Mouse (Mus musculus) stomach, embryonic 14.5 days (tissue): Measurements from ENCODE around the gene Smtnl2. TPM values are rescaled to one million over a fixed set of nuclear protein-coding genes. Genes with fewer than 3 reads are reported as not detected.

Experiments
- ATAC-seq: fragments of 200-750 bp; cut with Nextera tagmentation; 2 replicates; pipeline ENCODE4 v1.8.0; 2017; ENCODE audit warnings: low read depth, moderate TSS enrichment; ENCODE audit not compliant: insufficient number of reproducible peaks, insufficient read depth, low FRiP score
- H3K27ac ChIP-seq: fragments of 300-500 bp; sonication (generic); 2 replicates; pipeline ENCODE4 v1.5.1; 2014; ENCODE audit warnings: mild to moderate bottlenecking, low read length, moderate library complexity, mixed read lengths
- H3K27me3 ChIP-seq: fragments of 300-500 bp; sonication (generic); 2 replicates; pipeline ENCODE4 v1.6.1; 2014; ENCODE audit warnings: low read length, control low read depth, mixed read lengths; ENCODE audit not compliant: control insufficient read depth, insufficient read depth
- H3K36me3 ChIP-seq: fragments of 300-500 bp; sonication (generic); 2 replicates; pipeline ENCODE4 v1.6.1; 2014; ENCODE audit warnings: mild to moderate bottlenecking, control low read depth, low read length, moderate library complexity, mixed read lengths; ENCODE audit not compliant: control insufficient read depth, insufficient read depth
- H3K4me1 ChIP-seq: fragments of 300-500 bp; sonication (generic); 2 replicates; pipeline ENCODE4 v1.6.1; 2014; ENCODE audit warnings: low read length, control low read depth, mixed read lengths; ENCODE audit not compliant: control insufficient read depth, insufficient read depth
- H3K4me2 ChIP-seq: fragments of 300-500 bp; sonication (generic); replicated peaks from 2 replicates; pipeline ENCODE4 v1.6.1; 2014; ENCODE audit warnings: low read depth, low read length, control low read depth
- H3K4me3 ChIP-seq: fragments of 300-500 bp; sonication (generic); 2 replicates; pipeline ENCODE4 v1.5.1; 2014; ENCODE audit warnings: low read depth, low read length, control low read depth
- H3K9ac ChIP-seq: fragments of 300-500 bp; sonication (generic); replicated peaks from 2 replicates; pipeline ENCODE4 v1.6.1; 2014; ENCODE audit warnings: low read depth, mild to moderate bottlenecking, control low read depth, low read length, moderate library complexity, mixed read lengths
- H3K9me3 ChIP-seq: fragments of 300-500 bp; sonication (generic); 2 replicates; pipeline ENCODE4 v1.6.1; 2016; ENCODE audit warnings: low read depth, low read length, control low read depth; ENCODE audit not compliant: control insufficient read depth
- WGBS: fragments of 180-500 bp; shearing (Covaris S2); extraction: QIAGEN DNeasy Blood & Tissue Kit; methylation state at CpG from one replicate; pipeline ENCODE4 v1.1.7; 2014; 5-methylcytosine and 5-hydroxymethylcytosine counted together
- polyA plus RNA-seq: library from polyadenylated mRNA; unstranded; fragments of >200 nt; fragmentation: Nextera tagmentation; extraction: Ambion mirVana; gene quantifications from 2 replicates; pipeline ENCODE4 v1.2.1, GENCODE M21; 2014

Gene Smtnl2
- 28.8 and 31.6 TPM in 2 replicates for polyA plus RNA-seq

DNA sequence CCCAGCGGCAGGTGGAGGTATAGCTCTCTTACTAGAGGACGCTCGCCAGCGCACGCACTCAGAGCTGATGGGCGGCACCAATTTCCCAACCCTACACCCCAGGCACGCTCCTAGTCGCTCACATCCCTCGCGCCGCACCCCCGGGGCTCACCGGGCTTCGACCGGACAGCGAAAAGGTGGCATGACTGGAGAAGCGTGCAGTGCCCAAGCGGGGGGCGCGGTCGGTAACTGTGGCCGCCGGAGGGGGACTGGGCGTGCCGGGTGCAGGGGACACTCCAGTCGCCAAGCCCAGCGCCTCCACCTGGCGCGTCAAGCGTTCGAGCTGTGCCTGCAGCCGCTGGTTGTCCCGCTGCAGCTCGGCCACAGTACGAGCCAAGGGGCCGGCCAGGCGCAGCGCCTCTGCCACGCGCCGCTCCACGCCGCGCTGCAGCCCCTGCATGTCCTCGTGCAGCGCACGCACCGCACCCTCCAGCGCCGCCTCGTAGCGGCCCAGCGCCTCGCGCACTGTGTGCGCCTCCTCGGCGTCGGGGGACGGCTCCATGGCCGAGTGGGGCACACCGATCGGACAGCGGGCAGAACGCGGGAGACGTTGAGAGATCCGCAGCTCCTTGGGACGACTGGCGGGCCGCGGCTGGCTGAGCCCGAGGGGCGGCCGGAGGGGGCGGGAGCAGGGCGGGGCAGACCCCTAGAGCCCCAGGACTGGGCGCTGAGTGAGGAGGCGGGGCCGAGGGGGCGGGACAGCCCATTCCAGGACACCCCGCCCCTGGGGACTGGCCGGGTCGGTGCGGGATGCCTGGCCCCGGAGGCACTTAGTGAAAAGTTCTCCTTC is at the start of gene Smtnl2:
Gene Smtnl2 (minus strand): TSS at position 621 of the 829 bp plus-strand sequence.
- peak within 1 kb of the TSS; percentile 71 for H3K4me3 ChIP-seq
- WGBS = under 1% methylated on average over 83 of the region's 86 CpGs
- H3K9ac ChIP-seq = peak within 1 kb of the TSS; percentile 81
- no peaks in the 10 kb centered on the region for H3K36me3 ChIP-seq
- ATAC-seq = peak; percentile 94
- peaks cover 26% of the 10 kb centered on the region for H3K4me1 ChIP-seq
- peak within 1 kb of the TSS; percentile 89 for H3K4me2 ChIP-seq
- no peaks in the 10 kb centered on the region for H3K27me3 ChIP-seq
- H3K9me3 ChIP-seq = no peaks in the 10 kb centered on the region
- peak within 1 kb of the TSS; percentile 78; the same call in 1 of the 2 replicates for H3K27ac ChIP-seq

DNA sequence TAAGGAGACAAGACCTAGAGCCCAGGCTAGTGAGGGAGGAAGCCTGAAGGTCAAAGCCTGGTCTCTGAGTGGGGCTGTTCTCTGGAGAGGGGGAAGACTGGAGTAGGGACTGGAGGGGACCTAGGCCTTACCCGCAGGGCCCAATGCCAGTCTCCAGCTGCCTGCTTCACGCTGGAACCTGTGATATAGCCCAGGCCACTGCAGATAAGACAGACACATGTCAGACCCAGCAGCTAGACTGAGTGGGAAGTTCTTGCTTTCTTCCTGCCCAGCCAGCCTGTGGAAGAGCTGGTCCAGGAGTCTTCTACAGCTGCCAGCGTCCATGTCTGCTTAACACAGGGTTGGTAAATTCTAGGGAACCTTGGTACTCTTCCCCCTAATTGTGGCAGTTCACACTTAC is 47.0 kb upstream of the Smtnl2 start:
- no peaks in the 10 kb centered on the region for H3K9me3 ChIP-seq
- H3K4me1 ChIP-seq = 0 out of 2 replicates have a peak, but pooled peaks cover 3% of the 10 kb centered on the region
- 81% methylated on average over 3 of the region's 3 CpGs for WGBS
- H3K36me3 ChIP-seq = no peaks in the 10 kb centered on the region
- no peaks in the 10 kb centered on the region for H3K27me3 ChIP-seq
- H3K27ac ChIP-seq = peak overlapping the region; percentile 16; the same call in 1 of the 2 replicates
- H3K4me3 ChIP-seq = no peak overlapping the region
- ATAC-seq = no peak
- H3K4me2 ChIP-seq = no peak overlapping the region
- H3K9ac ChIP-seq = no peak overlapping the region

DNA sequence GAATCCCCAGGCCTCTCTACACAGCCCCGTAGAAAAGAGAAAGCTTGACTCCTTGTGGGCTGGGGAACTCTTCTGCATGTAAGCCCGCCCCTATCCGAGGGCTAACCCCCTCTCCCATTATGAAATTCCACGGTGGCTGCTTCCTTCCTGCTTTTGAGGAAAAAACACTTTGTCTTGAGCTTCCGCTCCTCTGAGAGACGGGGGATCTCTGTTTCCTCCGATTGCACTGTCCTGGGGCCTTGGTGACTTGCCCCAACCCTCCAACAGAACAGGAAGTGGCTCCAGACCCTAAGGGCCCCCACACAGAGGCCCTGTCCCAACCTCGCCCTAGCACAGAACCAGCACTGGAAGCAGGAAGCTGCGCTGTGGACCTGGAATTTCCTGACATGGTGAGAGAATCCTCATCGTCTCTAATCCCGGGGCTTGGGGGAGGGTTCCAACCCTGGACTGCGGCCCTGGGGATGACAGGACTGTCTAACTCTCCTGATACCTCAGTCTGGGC is 46.5 kb upstream of the Smtnl2 start:
- H3K27ac ChIP-seq = no peak overlapping the region
- 56% methylated on average over 12 of the region's 12 CpGs for WGBS
- peak; percentile 42; the same call in 1 of the 2 replicates for ATAC-seq
- H3K9ac ChIP-seq = no peak overlapping the region
- no peaks in the 10 kb centered on the region for H3K9me3 ChIP-seq
- H3K4me3 ChIP-seq = no peak overlapping the region
- H3K27me3 ChIP-seq = no peaks in the 10 kb centered on the region
- H3K36me3 ChIP-seq = no peaks in the 10 kb centered on the region
- H3K4me2 ChIP-seq = no peak overlapping the region
- H3K4me1 ChIP-seq = 0 out of 2 replicates have a peak, but pooled peaks cover 3% of the 10 kb centered on the region

DNA sequence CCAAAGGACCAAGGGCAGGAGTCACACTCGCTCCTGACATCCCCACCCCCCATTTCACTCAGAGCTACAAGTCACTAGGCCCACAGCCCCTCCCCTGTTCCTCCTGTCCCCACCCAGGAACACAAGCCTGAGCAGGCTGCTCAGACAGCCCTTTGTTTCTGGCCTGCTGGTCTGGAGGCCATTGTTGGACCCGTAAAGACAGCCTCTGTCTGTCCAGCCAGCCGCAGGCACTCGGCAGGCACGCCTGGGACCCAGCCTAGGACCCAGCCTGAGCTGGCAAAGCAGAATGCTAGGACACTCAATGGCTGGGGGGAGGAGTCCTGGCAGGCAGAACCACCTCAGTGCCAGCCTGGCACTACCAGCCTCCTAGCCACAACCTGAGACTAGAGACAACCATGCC is 44.2 kb upstream of the Smtnl2 start:
- Histone ChIP-seq H3K9ac (no peak overlapping the region), H3K36me3 (peaks cover 16% of the 10 kb centered on the region), H3K9me3 (no peaks in the 10 kb centered on the region), H3K27me3 (no peaks in the 10 kb centered on the region), H3K4me3 (no peak overlapping the region), H3K4me1 (0 out of 2 replicates have a peak, but pooled peaks cover 3% of the 10 kb centered on the region), H3K4me2 (no peak overlapping the region), H3K27ac (0 out of 2 replicates have a peak overlapping the region, but pooled peaks have one; percentile 21)
- 57% methylated on average over 5 of the region's 5 CpGs for WGBS
- peak; percentile 35; the same call in 1 of the 2 replicates for ATAC-seq

DNA sequence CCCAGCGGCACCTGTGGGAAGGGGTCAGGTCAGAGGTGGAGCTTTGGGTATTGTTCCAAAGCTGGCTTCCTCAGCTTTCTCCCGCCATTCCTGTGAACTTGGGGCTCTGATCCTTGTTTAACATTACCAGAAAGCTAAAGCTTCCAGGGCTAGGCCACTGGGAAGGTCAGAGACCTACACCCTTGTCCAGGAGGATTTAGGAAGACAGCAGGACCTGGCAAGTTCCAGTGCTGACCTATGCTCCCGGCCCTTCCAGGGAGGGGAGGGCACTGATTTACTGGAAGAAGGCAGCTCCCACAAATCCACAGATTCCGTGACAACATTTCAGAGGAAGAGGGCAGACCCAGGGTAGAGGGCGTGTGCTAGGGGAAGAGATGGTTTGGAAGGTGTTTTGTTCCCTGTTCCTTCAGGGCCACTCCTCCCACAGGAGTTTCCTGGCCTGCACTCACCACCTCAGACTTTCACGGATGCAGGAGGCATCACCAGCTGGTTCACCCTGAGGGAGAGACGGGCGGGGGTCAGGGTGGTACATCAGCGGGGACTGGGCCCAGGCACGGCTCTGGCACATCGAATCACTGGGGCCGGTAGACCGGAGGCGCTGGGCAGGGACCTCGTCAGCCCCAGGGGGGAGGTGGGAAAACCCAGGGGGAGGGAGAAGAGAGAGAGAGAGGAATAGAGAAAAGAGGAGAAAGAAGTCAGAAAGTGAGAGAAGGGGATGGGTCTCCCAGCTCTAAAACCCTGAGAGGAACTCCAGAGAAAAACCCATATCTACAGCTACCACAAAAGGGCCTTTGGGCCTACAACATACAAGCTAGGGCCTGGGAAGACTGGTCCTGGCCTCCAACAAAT is 41.8 kb upstream of the Smtnl2 start:
- Histone ChIP-seq H3K27me3 (no peaks in the 10 kb centered on the region), H3K36me3 (peaks cover 40% of the 10 kb centered on the region), H3K4me1 (0 out of 2 replicates have a peak, but pooled peaks cover 3% of the 10 kb centered on the region), H3K9ac (no peak overlapping the region), H3K9me3 (no peaks in the 10 kb centered on the region), H3K4me2 (no peak overlapping the region), H3K27ac (no peak overlapping the region), H3K4me3 (no peak overlapping the region)
- 54% methylated on average over 15 of the region's 15 CpGs for WGBS
- ATAC-seq = no peak

DNA sequence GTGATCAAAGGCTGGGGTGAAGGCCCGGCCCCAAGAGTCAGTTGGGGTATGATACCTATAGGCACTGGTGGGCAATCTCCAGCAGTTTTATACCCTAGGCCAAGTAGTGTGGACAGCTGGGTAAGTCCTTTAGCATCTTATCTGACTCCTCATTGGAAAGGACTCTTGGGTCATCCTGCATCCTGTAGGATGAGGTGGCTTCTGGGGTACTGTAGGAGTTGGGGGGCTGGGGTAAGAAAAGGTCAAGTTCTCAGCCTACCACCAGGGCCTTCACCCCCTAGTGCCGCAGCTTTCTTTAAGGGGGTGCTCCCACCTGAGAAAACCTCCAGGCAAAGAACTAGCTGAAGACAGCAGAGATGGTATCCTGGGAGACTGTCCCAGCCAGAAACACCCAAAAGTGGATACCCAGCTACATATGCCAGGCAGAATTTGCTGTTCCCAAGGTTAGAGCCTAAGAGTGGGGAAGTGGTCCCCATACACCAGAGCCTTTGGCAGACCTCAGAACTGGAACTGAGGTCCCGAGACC is 40.7 kb upstream of the Smtnl2 start:
- no peak overlapping the region for H3K9ac ChIP-seq
- no peak for ATAC-seq
- no peaks in the 10 kb centered on the region for H3K27me3 ChIP-seq
- H3K9me3 ChIP-seq = no peaks in the 10 kb centered on the region
- no peak overlapping the region for H3K4me3 ChIP-seq
- no peak overlapping the region for H3K27ac ChIP-seq
- peaks cover 51% of the 10 kb centered on the region for H3K36me3 ChIP-seq
- H3K4me1 ChIP-seq = 0 out of 2 replicates have a peak, but pooled peaks cover 3% of the 10 kb centered on the region
- H3K4me2 ChIP-seq = no peak overlapping the region
- WGBS = 85% methylated on average over 3 of the region's 3 CpGs

DNA sequence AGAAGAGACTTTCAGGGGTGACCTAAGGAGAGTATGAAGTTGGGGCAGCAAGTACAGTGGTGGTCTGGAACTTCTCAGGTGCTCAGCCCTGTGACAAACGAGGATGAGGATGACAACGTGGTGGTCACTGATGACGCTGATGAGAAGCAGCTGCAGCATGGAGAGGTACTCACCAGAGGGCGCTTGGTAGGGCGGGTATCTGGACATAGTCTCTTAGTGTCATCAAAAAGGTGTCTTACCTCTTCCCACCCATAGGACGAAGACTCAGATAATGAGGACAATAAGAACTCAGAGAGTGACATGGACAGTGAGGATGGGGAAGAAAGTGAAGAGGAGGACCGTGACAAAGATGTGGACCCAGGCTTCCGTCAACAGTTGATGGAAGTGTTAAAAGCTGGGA is 36.0 kb upstream of the Smtnl2 start:
- Histone ChIP-seq H3K9me3 (no peaks in the 10 kb centered on the region), H3K27me3 (no peaks in the 10 kb centered on the region), H3K27ac (no peak overlapping the region), H3K4me1 (no peaks in the 10 kb centered on the region), H3K9ac (no peak overlapping the region), H3K4me3 (no peak overlapping the region), H3K36me3 (peaks cover 97% of the 10 kb centered on the region), H3K4me2 (no peak overlapping the region)
- 79% methylated on average over 8 of the region's 8 CpGs for WGBS
- no peak for ATAC-seq
